Mouse (Mus musculus) megakaryocyte, embryonic 14.5 days (primary cell): ENCODE data around the gene Sh3bgrl3.

ENCODE experiments used
- FLI1 ChIP-seq: IDR thresholded peaks from 2 replicates; pipeline ENCODE4 v1.6.1; 2012; ENCODE audit warnings: low read length, inconsistent platforms, mixed read lengths
- GATA1 ChIP-seq: IDR thresholded peaks from 3 replicates; pipeline ENCODE4 v1.6.1; 2012; ENCODE audit warnings: mixed read lengths, low read length, inconsistent platforms, borderline replicate concordance

DNA sequence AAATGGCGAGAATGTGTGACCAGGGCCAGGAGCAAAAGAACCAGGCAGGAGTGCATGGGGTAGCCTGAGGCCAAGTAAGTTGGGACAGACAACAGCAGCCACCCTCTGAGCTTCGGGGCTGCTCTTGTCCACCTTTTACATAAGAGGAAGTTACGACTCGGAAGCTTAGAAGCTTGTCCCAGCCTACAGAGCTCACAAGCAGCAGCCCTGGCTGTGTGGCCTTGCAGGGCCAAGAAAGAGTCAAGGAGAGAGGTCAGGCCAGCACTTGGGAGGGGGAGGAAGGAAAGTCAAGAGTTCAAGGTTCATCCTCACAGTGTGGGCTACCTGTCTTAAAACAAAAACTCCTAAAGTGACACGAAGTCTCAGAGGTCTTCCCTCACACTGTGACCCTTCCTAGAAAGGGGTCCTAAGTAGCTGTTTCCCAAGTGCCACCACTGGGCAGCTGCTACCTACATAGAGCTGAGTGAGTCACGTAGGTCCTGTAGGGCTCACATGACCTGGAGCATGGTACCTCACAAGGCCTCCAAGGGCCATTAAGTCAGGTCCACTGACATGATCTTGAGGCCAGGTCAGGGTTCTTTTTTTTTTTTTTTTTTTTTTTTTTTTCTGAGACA lies 8.3 kb downstream of the Sh3bgrl3 start:
- TF ChIP-seq FLI1: no peak
- no peak for TF ChIP-seq GATA1
